Mouse (Mus musculus): ENCODE results near the gene Hmga2. TPM values are rescaled to one million over a fixed set of nuclear protein-coding genes. Genes with fewer than 3 reads are reported as not detected.

Hmga2 gene
- total RNA-seq, 2 experiments from 2014 or later = 0.21 TPM; not detected in 1

Small RNA genes lying within 50 kb of the gene (microRNA-seq; reads per million reads assigned to microRNA genes)
- 0 reads per million in 2 experiments for gene Mir763

Other genes with a start within 250 kb of the Hmga2 start
- 10 to 100 TPM; 18.4 to 20.3 TPM for gene Llph, start 249.4 kb downstream of the Hmga2 start, total RNA-seq (2021)